Mouse (Mus musculus) heart, embryonic 16.5 days (tissue): Measurements from ENCODE around the gene Olfr1318. TPM values are rescaled to one million over a fixed set of nuclear protein-coding genes. Genes with fewer than 3 reads are reported as not detected.

Source experiments
- ATAC-seq: fragments of 200-750 bp; cut with Nextera tagmentation; replicated peaks from 2 replicates; pipeline ENCODE4 v1.8.0; 2017; ENCODE audit warnings: moderate number of reproducible peaks; ENCODE audit not compliant: insufficient read depth, low FRiP score; ENCODE audit errors: extremely low read depth
- H3K27ac ChIP-seq: fragments of 300-500 bp; sonication (generic); 2 replicates; pipeline ENCODE4 v1.5.1; 2014; ENCODE audit warnings: mild to moderate bottlenecking, low read length, control low read depth, moderate library complexity
- H3K27me3 ChIP-seq: fragments of 300-500 bp; sonication (generic); 2 replicates; pipeline ENCODE4 v1.6.1; 2014; ENCODE audit warnings: low read length, mixed read lengths; ENCODE audit not compliant: control insufficient read depth, insufficient read depth
- H3K36me3 ChIP-seq: fragments of 300-500 bp; sonication (generic); 2 replicates; pipeline ENCODE4 v1.6.1; 2014; ENCODE audit not compliant: control insufficient read depth, insufficient read depth
- H3K4me1 ChIP-seq: fragments of 300-500 bp; sonication (generic); 2 replicates; pipeline ENCODE4 v1.6.1; 2014; ENCODE audit warnings: low read length, mixed read lengths; ENCODE audit not compliant: control insufficient read depth, insufficient read depth
- H3K4me2 ChIP-seq: fragments of 300-500 bp; sonication (generic); 2 replicates; pipeline ENCODE4 v1.6.1; 2014; ENCODE audit warnings: low read depth, mild to moderate bottlenecking, control low read depth, low read length
- H3K4me3 ChIP-seq: fragments of 300-500 bp; sonication (generic); 2 replicates; pipeline ENCODE4 v1.5.1; 2014; ENCODE audit warnings: mild to moderate bottlenecking, control low read depth, low read length
- H3K9ac ChIP-seq: fragments of 300-500 bp; sonication (generic); 2 replicates; pipeline ENCODE4 v1.6.1; 2014; ENCODE audit warnings: low read length, control low read depth
- H3K9me3 ChIP-seq: fragments of 300-500 bp; sonication (generic); replicated peaks from 2 replicates; pipeline ENCODE4 v1.6.1; 2016; ENCODE audit warnings: low read length; ENCODE audit not compliant: control insufficient read depth
- WGBS: fragments of 180-500 bp; shearing (Covaris S2); extraction: QIAGEN DNeasy Blood & Tissue Kit; methylation state at CpG from one replicate; pipeline ENCODE4 v1.1.7; 2014; 5-methylcytosine and 5-hydroxymethylcytosine counted together
- polyA plus RNA-seq: library from polyadenylated mRNA; unstranded; fragments of >200 nt; fragmentation: Nextera tagmentation; extraction: Ambion mirVana; gene quantifications from 2 replicates; pipeline ENCODE4 v1.2.1, GENCODE M21; 2015

The Olfr1318 gene
- polyA plus RNA-seq, result not detected in 2 replicates

DNA sequence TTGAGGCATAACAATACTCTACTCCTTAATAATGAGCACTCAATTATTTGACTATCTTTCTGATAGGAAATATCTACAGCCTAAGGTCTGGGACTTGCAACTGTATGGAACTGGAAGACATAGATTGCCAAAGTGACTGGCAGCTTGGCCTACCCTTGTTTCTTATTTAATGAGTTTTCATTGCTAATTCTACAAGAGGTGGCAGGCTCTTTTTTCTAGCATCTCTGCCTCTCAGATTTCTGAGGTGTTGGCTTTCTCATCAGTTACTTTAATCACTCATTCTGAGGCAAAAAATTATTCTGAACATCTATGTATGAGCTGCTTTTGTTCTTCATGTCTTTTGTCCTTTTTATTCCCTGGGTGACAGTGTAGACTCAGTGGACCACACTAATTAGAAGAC, at the start of gene Olfr1318:
Gene Olfr1318 (plus strand): TSS at position 301 of the 400 bp plus-strand sequence.
- Histone ChIP-seq H3K4me3 (no peak within 1 kb of the TSS), H3K27ac (no peak within 1 kb of the TSS), H3K4me1 (no peaks in the 10 kb centered on the region), H3K27me3 (no peaks in the 10 kb centered on the region), H3K36me3 (no peaks in the 10 kb centered on the region), H3K9me3 (no peaks in the 10 kb centered on the region), H3K9ac (no peak within 1 kb of the TSS), H3K4me2 (no peak within 1 kb of the TSS)
- ATAC-seq, result no peak

DNA sequence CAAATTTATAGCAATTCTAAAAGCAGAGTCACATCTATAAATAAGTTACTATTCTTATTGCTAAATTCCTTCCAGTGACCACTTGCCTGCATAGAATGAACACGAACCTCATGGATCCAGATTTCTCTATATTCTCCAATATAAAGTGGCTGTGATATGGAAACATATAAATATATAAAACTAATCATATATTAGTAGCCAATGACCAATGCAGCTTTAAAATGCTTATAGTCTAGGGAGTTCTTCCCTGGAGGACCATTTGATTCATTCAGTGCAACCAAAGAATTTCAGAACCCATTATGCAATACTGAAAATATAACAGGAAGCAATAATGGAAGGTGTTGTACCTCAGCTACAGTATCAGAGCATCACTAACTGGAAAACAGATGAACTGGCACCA, 38.7 kb upstream of the Olfr1318 start, which contains the start of gene Olfr1315-ps1:
Gene Olfr1315-ps1 (minus strand): TSS at position 101 of the 400 bp plus-strand sequence.
- Histone ChIP-seq H3K4me3 (no peak within 1 kb of the TSS), H3K36me3 (no peaks in the 10 kb centered on the region), H3K9me3 (no peaks in the 10 kb centered on the region), H3K4me1 (no peaks in the 10 kb centered on the region), H3K27ac (no peak within 1 kb of the TSS), H3K9ac (no peak within 1 kb of the TSS), H3K4me2 (no peak within 1 kb of the TSS), H3K27me3 (no peaks in the 10 kb centered on the region)
- WGBS, result 62% methylated on average over 1 of the region's 1 CpGs
- no peak for ATAC-seq

DNA sequence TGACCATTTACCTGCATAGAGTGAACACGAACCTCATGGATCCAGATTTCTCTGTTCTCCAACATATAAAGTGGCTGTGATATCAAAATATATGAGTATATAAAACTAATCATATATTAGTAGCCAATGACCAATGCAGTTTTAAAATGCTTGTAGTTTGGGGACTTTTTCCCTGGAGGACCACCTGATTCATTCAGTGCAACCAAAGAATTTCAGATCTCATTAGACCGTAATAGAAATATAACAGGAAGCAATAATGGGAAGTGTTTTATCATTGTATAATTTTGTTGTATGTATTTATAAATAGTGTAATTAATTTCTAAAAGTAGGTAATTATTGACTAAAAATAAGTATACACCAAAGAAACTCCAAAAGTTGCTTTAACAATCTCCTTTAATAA, 19.1 kb upstream of the Olfr1318 start, which contains the start of gene Olfr1316:
Gene Olfr1316 (minus strand): TSS at position 101 of the 400 bp plus-strand sequence.
- no peak for ATAC-seq
- Histone ChIP-seq H3K27ac (no peak within 1 kb of the TSS), H3K36me3 (no peaks in the 10 kb centered on the region), H3K9me3 (no peaks in the 10 kb centered on the region), H3K4me3 (no peak within 1 kb of the TSS), H3K27me3 (no peaks in the 10 kb centered on the region), H3K4me2 (no peak within 1 kb of the TSS), H3K9ac (no peak within 1 kb of the TSS), H3K4me1 (no peaks in the 10 kb centered on the region)
- 73% methylated on average over 2 of the region's 2 CpGs for WGBS

DNA sequence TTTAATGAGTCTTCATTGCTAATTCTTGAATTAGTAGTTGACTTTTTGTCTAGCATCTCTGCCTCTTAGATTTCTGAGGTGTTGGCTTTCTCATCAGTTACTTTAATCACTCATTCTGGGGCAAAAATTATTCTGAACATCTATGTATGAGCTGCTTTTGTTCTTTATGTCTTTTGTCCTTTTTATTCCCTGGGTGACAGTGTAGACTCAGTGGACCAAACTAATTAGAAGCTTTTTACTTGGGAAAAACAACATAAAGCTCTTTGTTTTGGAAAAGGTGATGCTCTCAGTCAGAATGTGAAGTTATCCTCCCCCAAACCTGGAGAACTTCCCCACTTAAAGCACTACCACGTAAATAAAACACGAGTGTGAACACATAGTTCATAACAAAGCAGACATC, 14.0 kb upstream of the Olfr1318 start, which contains the start of gene Olfr1317:
Gene Olfr1317 (plus strand): TSS at position 301 of the 400 bp plus-strand sequence.
- no peak within 1 kb of the TSS for H3K4me3 ChIP-seq
- no peaks in the 10 kb centered on the region for H3K36me3 ChIP-seq
- H3K4me2 ChIP-seq, result no peak within 1 kb of the TSS
- ATAC-seq, result no peak
- H3K4me1 ChIP-seq, result no peaks in the 10 kb centered on the region
- H3K9me3 ChIP-seq, result no peaks in the 10 kb centered on the region
- no peaks in the 10 kb centered on the region for H3K27me3 ChIP-seq
- 76% methylated on average over 2 of the region's 2 CpGs for WGBS
- H3K27ac ChIP-seq, result no peak within 1 kb of the TSS
- no peak within 1 kb of the TSS for H3K9ac ChIP-seq

DNA sequence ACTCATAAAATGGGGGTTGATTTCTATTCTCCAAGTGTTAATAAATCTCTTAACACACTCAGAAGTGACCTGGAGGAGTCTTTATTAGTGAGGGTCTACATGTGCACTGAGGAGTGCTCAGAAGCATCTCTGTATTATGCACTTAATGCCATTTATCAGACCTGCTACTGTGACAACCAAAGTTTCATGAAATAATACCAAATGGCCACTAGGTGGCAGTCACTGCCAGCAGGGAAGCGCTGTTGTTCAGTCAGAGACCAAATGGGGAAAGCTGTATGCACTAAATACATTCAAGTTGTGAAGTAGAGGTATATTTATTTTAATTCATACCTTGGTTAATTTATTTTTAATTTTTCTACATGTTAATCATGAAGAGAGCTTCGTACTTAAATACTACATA, 42.9 kb downstream of the Olfr1318 start:
- no peak overlapping the region for H3K27ac ChIP-seq
- no peak for ATAC-seq
- no peak overlapping the region for H3K4me2 ChIP-seq
- no peaks in the 10 kb centered on the region for H3K27me3 ChIP-seq
- no peak overlapping the region for H3K9ac ChIP-seq
- 0% methylated on average over 2 of the region's 2 CpGs for WGBS
- no peaks in the 10 kb centered on the region for H3K36me3 ChIP-seq
- H3K9me3 ChIP-seq, result no peaks in the 10 kb centered on the region
- no peak overlapping the region for H3K4me3 ChIP-seq
- H3K4me1 ChIP-seq, result no peaks in the 10 kb centered on the region

DNA sequence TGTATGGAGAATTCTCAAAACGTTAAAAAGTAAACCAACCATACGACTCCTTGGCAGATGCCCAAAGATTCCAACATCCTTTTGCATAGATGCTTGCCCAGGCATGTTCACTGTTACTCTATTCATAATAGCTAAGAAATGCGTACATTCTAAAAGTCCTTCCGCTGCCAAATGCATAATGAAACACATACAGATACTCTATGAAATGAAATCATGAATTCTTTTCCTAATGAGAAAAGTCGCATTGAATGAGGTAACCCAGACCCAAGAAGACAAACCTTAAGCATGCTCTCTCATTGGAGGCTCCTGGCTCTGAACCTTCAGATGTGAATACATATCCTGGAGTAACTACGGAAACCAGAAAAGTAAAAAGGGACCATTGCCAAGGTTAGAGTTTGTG, 49.1 kb downstream of the Olfr1318 start:
- H3K36me3 ChIP-seq, result no peaks in the 10 kb centered on the region
- 55% methylated on average over 6 of the region's 6 CpGs for WGBS
- H3K4me1 ChIP-seq, result no peaks in the 10 kb centered on the region
- no peaks in the 10 kb centered on the region for H3K9me3 ChIP-seq
- no peaks in the 10 kb centered on the region for H3K27me3 ChIP-seq
- no peak overlapping the region for H3K9ac ChIP-seq
- H3K4me2 ChIP-seq, result no peak overlapping the region
- no peak for ATAC-seq
- H3K27ac ChIP-seq, result no peak overlapping the region
- H3K4me3 ChIP-seq, result no peak overlapping the region

Other genes with a start within 250 kb of the Olfr1318 start
- not detected in 2 replicates for gene Olfr1306, start 237.9 kb upstream of the Olfr1318 start, polyA plus RNA-seq
- gene Olfr1307, start 204.8 kb upstream of the Olfr1318 start, polyA plus RNA-seq, result not detected in 2 replicates
- not detected in 2 replicates for gene Olfr1308, start 189.3 kb upstream of the Olfr1318 start, polyA plus RNA-seq
- not detected in 2 replicates for gene Olfr1309, start 163.9 kb upstream of the Olfr1318 start, polyA plus RNA-seq
- not detected in 2 replicates for gene Olfr1310, start 141.5 kb upstream of the Olfr1318 start, polyA plus RNA-seq
- not detected in 2 replicates for gene Olfr1311, start 129.8 kb upstream of the Olfr1318 start, polyA plus RNA-seq
- not detected in 2 replicates for gene Olfr1312, start 104.0 kb upstream of the Olfr1318 start, polyA plus RNA-seq
- not detected in 2 replicates for gene Olfr1313, start 76.4 kb upstream of the Olfr1318 start, polyA plus RNA-seq
- gene Olfr1314, start 57.4 kb upstream of the Olfr1318 start, polyA plus RNA-seq, result not detected in 2 replicates
- gene Olfr1315-ps1, start 38.8 kb upstream of the Olfr1318 start, polyA plus RNA-seq, result not detected in 2 replicates
- not detected in 2 replicates for gene Olfr1316, start 19.2 kb upstream of the Olfr1318 start, polyA plus RNA-seq
- gene Olfr1317, start 13.9 kb upstream of the Olfr1318 start, polyA plus RNA-seq, result not detected in 2 replicates
- 11.3 and 11.7 TPM in 2 replicates for gene Lpcat4, start 85.3 kb downstream of the Olfr1318 start, polyA plus RNA-seq
- gene Nutm1, start 105.1 kb downstream of the Olfr1318 start, polyA plus RNA-seq, result not detected in 2 replicates
- gene Nop10, start 107.7 kb downstream of the Olfr1318 start, polyA plus RNA-seq, result 164 and 169 TPM in 2 replicates
- 10.1 and 12.2 TPM in 2 replicates for gene Slc12a6, start 111.6 kb downstream of the Olfr1318 start, polyA plus RNA-seq
- gene Gm21985, start 112.1 kb downstream of the Olfr1318 start, polyA plus RNA-seq, result not detected in 2 replicates
- gene Emc4, start 213.8 kb downstream of the Olfr1318 start, polyA plus RNA-seq, result 98.0 and 98.5 TPM in 2 replicates
- 21.3 and 25.1 TPM in 2 replicates for gene Katnbl1, start 225.0 kb downstream of the Olfr1318 start, polyA plus RNA-seq